Mouse (Mus musculus): ENCODE results near the gene Taldo1. TPM values are rescaled to one million over a fixed set of nuclear protein-coding genes. Genes with fewer than 3 reads are reported as not detected.
"Not testable (repeated sequence)": the region's sequence is repeated elsewhere in the genome, so short reads cannot be mapped to it uniquely, and the experiment has no call there.

Taldo1 gene
- total RNA-seq, 2 experiments from 2014 or later: 213 to 884 TPM

- peak; percentile 70 for ATAC-seq (ENCODE audit: poor library complexity, severe bottlenecking)
These were observed 10.7 kb upstream of the Taldo1 start for GRCm38 (mm10) chr7:141381068-141381835.

GRCm38 (mm10) chr7:141387807-141388486 lies 4.1 kb upstream of the Taldo1 start:
- no peak for ATAC-seq (ENCODE audit: poor library complexity, severe bottlenecking)

GRCm38 (mm10) chr7:141388487-141389109 lies 3.4 kb upstream of the Taldo1 start:
- no peak for ATAC-seq (ENCODE audit: poor library complexity, severe bottlenecking)

GRCm38 (mm10) chr7:141390326-141391259 lies 1.4 kb upstream of the Taldo1 start:
- no peak for ATAC-seq (ENCODE audit: poor library complexity, severe bottlenecking)

- peak; percentile 53 for ATAC-seq (ENCODE audit: poor library complexity, severe bottlenecking)
These were observed 688 bp downstream of the Taldo1 start for GRCm38 (mm10) chr7:141392552-141393222.

- peak; percentile 62 for ATAC-seq (ENCODE audit: poor library complexity, severe bottlenecking)
These were observed 2.2 kb downstream of the Taldo1 start for GRCm38 (mm10) chr7:141394158-141394557.

GRCm38 (mm10) chr7:141394771-141395170 lies 2.8 kb downstream of the Taldo1 start:
- peak; percentile 25 for ATAC-seq (ENCODE audit: poor library complexity, severe bottlenecking)

GRCm38 (mm10) chr7:141395348-141395747 lies 3.3 kb downstream of the Taldo1 start:
- no peak for ATAC-seq (ENCODE audit: poor library complexity, severe bottlenecking)

- ATAC-seq (ENCODE audit: poor library complexity, severe bottlenecking): peak; percentile 94
These were observed 11.3 kb downstream of the Taldo1 start for GRCm38 (mm10) chr7:141403305-141403704.

GRCm38 (mm10) chr7:141405466-141405865 lies 13.5 kb downstream of the Taldo1 start:
- ATAC-seq (ENCODE audit: poor library complexity, severe bottlenecking): no peak

- not testable (repeated sequence) for ATAC-seq (ENCODE audit: poor library complexity, severe bottlenecking)
These were observed 15.7 kb downstream of the Taldo1 start for GRCm38 (mm10) chr7:141407670-141408069.

- peak; percentile 91 for ATAC-seq (ENCODE audit: poor library complexity, severe bottlenecking)
These were observed 16.8 kb downstream of the Taldo1 start for GRCm38 (mm10) chr7:141408833-141409232.

- ATAC-seq (ENCODE audit: poor library complexity, severe bottlenecking): no peak
These were observed 18.6 kb downstream of the Taldo1 start for GRCm38 (mm10) chr7:141410631-141411030.

GRCm38 (mm10) chr7:141411667-141412066 lies 19.7 kb downstream of the Taldo1 start:
- no peak for ATAC-seq (ENCODE audit: poor library complexity, severe bottlenecking)

- ATAC-seq (ENCODE audit: poor library complexity, severe bottlenecking): no peak
These were observed 21.3 kb downstream of the Taldo1 start for GRCm38 (mm10) chr7:141413331-141413730.

GRCm38 (mm10) chr7:141413809-141414584 lies 22.0 kb downstream of the Taldo1 start, which contains the start of gene Gatd1:
TSS of gene Gatd1 (minus strand) at chr7:141414136.
- ATAC-seq (ENCODE audit: poor library complexity, severe bottlenecking): peak; percentile 86

- no peak for ATAC-seq (ENCODE audit: poor library complexity, severe bottlenecking)
These were observed 24.3 kb downstream of the Taldo1 start for GRCm38 (mm10) chr7:141416144-141416841.
